Mouse (Mus musculus): ENCODE measurements around the gene Frem1.

Frem1 gene

GRCm38 (mm10) chr4:83051634-83052577, at the start of gene Frem1:
Frem1 (minus strand) TSS chr4:83052339.
- peak; percentile 58 for DNase-seq (ENCODE audit: low spot score)

- DNase-seq (ENCODE audit: low spot score): no peak
These were observed 46.9 kb upstream of the Frem1 start for GRCm38 (mm10) chr4:83099025-83099424.

DNA sequence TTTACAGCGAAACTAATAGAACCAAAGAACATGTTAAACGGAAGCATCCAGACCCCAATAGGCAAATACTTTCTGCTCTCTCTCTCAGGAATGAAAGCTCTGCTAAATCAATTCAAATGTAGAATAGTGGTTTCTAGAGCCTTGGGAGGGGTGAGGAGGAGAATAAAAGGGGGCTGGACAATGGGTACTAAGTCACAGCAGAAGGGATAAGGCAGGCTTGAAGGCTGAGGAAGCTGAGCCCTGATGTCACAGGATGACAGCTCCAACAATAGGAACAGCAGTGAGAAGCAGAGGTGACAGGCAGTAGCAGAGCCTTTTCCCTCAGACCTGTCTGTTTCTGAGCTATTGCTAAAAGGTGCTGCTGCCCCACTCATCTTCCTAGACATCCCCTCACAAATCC, 41.8 kb upstream of the Frem1 start:
- no peak for DNase-seq (ENCODE audit: low spot score)

GRCm38 (mm10) chr4:83090691-83091448, 38.7 kb upstream of the Frem1 start:
- DNase-seq (ENCODE audit: low spot score): no peak

DNA sequence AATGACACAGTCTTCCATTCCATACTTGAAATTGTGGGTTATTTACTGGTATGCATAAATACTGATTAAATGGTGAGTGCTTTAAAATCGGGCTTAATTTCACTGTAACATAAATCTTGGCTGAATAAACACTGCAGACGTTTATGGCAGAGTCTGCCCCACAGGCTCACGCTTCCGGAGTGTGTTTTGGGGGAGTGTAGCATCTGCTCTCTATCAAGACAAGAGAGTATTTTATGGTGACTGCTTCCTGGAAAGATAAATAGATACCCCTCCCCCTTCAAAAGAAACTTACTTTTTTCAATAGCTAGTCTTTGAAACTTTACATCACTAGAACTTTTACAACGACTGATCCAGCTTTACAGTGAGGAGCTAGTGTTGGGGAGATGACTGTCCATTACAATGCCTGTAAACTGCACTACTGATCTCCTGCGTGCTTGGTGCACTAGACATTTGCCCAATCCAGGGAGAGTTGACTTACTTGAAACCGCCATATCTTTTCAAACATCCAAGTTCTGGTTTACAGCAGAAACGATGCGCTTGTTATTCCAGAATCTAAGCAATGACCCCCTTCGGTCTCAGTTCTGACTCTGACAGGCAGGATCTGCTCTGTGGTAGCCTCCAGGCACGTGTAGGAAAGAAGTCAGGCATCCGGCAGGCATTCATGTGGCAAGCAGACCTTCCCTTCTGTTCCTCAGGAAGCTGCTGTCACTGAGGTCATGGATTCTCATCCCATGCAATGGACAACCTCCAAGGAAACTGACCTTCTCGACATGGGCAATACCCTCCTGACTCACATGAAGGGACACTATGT, 28.4 kb upstream of the Frem1 start:
- peak; percentile 72 for DNase-seq (ENCODE audit: low spot score)

DNA sequence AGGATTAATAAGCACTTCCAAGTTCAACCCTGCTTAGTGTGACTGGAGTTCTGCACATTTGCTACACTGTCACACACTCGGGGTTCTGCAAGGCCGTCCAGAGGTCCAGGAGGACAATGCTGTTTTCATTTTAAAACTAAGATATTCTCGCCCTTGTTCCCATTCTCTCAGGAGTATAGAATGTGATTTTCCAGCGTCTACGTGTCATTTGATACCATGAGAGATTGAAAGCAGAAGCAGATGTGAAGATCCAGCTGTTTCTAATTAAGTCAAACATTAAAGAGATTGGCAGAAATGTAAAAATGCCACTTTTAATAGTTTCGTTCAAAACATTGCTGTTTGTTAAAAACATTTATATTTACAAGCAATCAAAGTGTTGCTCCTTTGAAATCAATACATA, 12.1 kb upstream of the Frem1 start:
- DNase-seq (ENCODE audit: low spot score): no peak

- DNase-seq (ENCODE audit: low spot score): no peak
These were observed 9.4 kb upstream of the Frem1 start for GRCm38 (mm10) chr4:83061564-83061963.

GRCm38 (mm10) chr4:83058617-83059016, 6.5 kb upstream of the Frem1 start:
- no peak for DNase-seq (ENCODE audit: low spot score)

DNA sequence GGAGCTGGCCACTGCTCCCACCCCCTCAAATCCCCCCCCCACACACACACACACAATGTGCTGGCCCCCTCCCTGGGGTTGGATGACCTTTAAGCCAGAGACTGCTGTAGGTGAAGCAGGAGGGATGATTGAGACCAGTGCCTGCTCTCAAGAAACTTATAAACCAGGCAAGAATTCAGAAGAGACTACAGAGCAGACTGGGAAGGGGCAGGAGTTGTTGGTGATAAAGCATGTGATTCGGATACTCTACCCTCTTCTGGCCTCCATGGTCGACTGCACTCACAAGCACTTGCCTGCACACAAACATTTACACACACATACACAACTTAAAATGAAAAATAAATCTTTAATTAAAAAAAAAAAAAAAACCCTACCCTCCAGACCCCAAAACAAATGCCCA, 6.0 kb upstream of the Frem1 start:
- DNase-seq (ENCODE audit: low spot score): no peak

- no peak for DNase-seq (ENCODE audit: low spot score)
These were observed 4.4 kb upstream of the Frem1 start for GRCm38 (mm10) chr4:83056496-83056895.

DNA sequence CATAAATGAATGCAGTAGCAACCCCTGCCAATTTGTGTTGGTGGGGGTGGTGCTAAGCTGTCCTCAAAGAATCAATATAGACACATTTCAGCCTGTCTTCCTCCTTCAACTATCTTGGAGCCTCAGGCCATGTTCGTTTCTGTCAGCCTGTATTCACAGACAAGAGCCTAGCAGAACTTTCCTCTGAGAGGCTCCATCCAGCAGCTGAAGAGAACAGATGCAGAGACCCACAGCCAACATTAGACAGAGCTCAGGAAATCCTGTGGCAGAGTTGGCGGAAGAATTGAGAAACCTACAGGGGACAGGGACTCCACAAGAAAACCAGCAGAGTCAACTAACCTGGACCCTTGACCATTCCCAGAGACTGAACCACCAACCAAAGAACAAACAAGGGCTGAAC, 3.3 kb upstream of the Frem1 start:
- DNase-seq (ENCODE audit: low spot score): no peak

- no peak for DNase-seq (ENCODE audit: low spot score)
These were observed 1.1 kb upstream of the Frem1 start for GRCm38 (mm10) chr4:83053206-83053605.

DNA sequence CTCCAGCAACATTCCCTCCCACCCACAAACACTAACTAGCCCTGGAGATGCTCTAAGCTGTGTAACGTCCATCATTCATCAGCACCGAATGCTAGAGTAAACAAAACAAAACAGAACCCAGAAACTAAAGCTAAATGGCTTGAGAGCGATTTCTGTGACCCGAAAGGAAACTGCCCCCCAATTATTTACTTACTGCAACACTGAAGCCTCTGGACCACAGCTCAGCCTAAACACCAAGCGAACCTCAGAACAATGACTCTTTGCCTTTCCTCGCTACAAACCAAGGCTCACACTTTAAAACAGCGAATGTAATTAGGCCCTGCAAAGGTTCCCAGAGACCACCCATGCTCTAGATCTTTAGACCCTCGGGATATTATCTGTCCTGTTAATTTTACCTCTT, 963 bp downstream of the Frem1 start:
- peak; percentile 44 for DNase-seq (ENCODE audit: low spot score)

GRCm38 (mm10) chr4:83050151-83050796, 1.9 kb downstream of the Frem1 start:
- DNase-seq (ENCODE audit: low spot score): peak; percentile 62

DNA sequence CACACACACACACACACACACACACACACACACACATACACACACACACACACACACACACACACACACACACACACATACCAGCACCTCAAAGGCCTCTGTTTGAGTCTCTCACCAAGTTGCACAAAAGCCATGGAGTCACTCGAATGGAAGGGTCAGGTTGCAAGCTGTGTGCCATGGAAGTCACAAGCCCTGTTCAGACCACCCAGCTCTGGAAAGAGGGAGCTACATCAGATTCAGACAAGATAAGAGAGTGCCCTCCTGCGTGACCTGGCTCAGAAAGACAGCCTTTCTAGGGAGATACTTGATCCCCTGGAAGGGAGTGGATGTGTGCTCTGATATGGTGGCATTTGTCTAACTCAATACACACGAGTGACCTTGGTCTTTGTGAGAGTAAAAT, 2.9 kb downstream of the Frem1 start:
- no peak for DNase-seq (ENCODE audit: low spot score)

DNA sequence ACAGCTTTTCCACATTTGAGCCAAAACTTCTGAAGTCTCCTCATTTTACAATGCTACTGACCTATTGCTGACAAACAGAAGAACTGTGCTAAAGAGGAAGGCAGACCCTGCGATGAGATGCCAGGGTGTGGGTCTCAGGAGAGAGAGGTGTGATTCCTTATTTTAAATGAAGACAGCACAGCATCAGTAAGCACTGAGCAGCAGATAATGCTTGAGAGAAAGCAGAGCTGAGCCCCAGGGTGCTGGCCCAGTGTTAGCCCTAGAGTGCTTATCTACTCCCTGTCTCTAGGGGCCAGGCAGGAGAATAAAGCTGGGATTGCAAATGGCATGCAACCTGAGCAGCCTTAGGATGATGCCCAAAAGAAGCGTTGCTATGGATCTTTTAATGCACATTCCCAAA, 3.6 kb downstream of the Frem1 start:
- no peak for DNase-seq (ENCODE audit: low spot score)

- no peak for DNase-seq (ENCODE audit: low spot score)
These were observed 5.3 kb downstream of the Frem1 start for GRCm38 (mm10) chr4:83046806-83047205.

DNA sequence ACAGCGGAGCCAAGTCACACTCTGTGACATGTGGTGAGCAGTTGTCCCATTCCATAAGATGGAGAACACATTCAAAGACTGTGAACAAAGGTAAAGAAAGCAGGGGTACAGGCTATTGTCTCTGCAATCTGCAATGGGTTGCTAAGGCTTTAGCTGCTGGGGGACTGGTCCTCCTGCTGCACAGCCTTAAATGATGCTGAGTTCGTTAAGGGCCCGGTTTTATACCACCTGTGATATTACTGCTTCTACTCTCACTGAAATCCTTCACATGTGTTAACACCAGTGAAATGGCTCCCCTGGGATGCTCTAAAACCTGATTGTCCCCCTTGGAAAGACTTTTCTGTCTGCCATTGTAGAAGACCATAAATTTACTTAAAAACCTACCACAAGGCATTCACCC, 6.1 kb downstream of the Frem1 start:
- no peak for DNase-seq (ENCODE audit: low spot score)

GRCm38 (mm10) chr4:83045266-83045665, 6.9 kb downstream of the Frem1 start:
- DNase-seq (ENCODE audit: low spot score): no peak

DNA sequence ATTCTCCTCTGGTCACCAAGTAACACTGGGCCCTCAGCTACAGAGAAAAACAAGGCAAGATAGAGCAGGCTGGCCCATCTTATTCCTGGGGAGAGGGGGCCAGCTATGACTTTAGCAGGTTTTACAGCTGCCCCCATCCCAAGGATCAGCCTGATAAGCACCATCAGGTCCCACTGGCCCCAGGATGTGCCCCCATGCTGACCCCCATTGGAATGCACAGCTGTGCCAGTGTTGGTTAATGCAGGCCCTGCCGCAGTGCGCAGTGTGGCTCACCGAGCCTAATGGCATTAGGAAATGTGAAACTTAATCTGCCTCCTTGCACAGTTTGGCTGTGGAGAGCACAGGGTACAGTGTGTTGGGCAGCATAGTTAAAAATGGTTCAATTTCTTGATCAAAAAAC, 11.4 kb downstream of the Frem1 start:
- DNase-seq (ENCODE audit: low spot score): no peak

DNA sequence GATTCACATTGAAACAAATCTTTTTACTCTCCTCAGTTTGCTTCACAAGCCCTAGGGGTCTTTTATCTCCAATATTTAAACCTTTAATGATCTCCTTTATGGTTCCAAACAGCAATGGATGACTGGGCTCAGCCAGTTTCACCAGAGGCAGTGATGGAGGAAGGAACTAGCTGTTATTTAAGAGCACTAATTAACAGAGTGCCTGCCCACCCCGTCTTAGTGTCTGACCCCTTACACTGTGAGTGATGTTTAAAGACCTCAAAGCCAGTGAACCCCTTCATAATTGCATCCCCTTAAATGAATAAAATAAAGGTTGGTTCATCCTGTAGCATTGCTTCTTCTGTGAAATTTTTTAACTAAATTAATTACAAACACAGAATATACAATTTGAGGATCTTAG, 19.4 kb downstream of the Frem1 start:
- no peak for DNase-seq (ENCODE audit: low spot score)

- no peak for DNase-seq (ENCODE audit: low spot score)
These were observed 20.5 kb downstream of the Frem1 start for GRCm38 (mm10) chr4:83031591-83031990.

All from yolk sac, embryonic 10.5 days (tissue).